Mouse (Mus musculus) small intestine, adult 2 months (tissue): ENCODE results near the gene Rbm20. TPM values are rescaled to one million over a fixed set of nuclear protein-coding genes. Genes with fewer than 3 reads are reported as not detected.

Experiments
- H3K27ac ChIP-seq: fragments of 200-500 bp; 2 replicates; pipeline ENCODE4 v1.5.1; 2012; ENCODE audit warnings: low read depth, low read length, control low read depth, inconsistent platforms; ENCODE audit not compliant: insufficient read depth
- H3K27me3 ChIP-seq: fragments of 200-500 bp; 2 replicates; pipeline ENCODE4 v1.6.1; 2012; ENCODE audit warnings: mild to moderate bottlenecking, moderate library complexity, low read length, inconsistent platforms; ENCODE audit not compliant: control insufficient read depth, insufficient read depth
- H3K36me3 ChIP-seq: fragments of 200-500 bp; 2 replicates; pipeline ENCODE4 v1.6.1; 2012; ENCODE audit warnings: mild to moderate bottlenecking, low read length, control low read depth, inconsistent platforms; ENCODE audit not compliant: control insufficient read depth, insufficient read depth
- H3K4me1 ChIP-seq: fragments of 200-500 bp; 2 replicates; pipeline ENCODE4 v1.6.1; 2012; ENCODE audit warnings: low read length, inconsistent platforms, mixed read lengths; ENCODE audit not compliant: control insufficient read depth, insufficient read depth, insufficient read length
- H3K4me3 ChIP-seq: fragments of 200-500 bp; 2 replicates; pipeline ENCODE4 v1.5.1; 2012; ENCODE audit warnings: low read depth, mild to moderate bottlenecking, control low read depth, inconsistent platforms, low read length, moderate library complexity
- CTCF ChIP-seq: fragments of 200-500 bp; IDR thresholded peaks from 2 replicates; pipeline ENCODE4 v1.5.1; 2012; ENCODE audit warnings: low read depth, mild to moderate bottlenecking, control low read depth, inconsistent platforms, low read length, moderate library complexity, mixed read lengths; ENCODE audit not compliant: insufficient replicate concordance, insufficient read length; ENCODE audit errors: extremely low read depth
- POLR2A ChIP-seq: fragments of 200-500 bp; IDR thresholded peaks from 2 replicates; pipeline ENCODE4 v1.6.1; 2012; ENCODE audit warnings: low read depth, mild to moderate bottlenecking, control low read depth, inconsistent platforms, low read length, moderate library complexity
- WGBS: fragments of 180-500 bp; shearing (Covaris S2); methylation state at CpG from one replicate; pipeline ENCODE4 v1.1.7; 2018; 5-methylcytosine and 5-hydroxymethylcytosine counted together
- polyA plus RNA-seq: library from polyadenylated mRNA; depleted of rRNA; stranded (reverse); fragments of >200 nt; gene quantifications from 2 replicates; pipeline ENCODE4 v1.2.3, GENCODE M21; 2012

The Rbm20 gene
- polyA plus RNA-seq, 1 experiment, result 0.16 TPM

GRCm38 (mm10) chr19:53671432-53671831, 5.7 kb upstream of the Rbm20 start:
- Histone ChIP-seq H3K27me3 (peaks cover 21% of the 10 kb centered on the region), H3K4me3 (no peak overlapping the region), H3K4me1 (no peaks in the 10 kb centered on the region; the same call in 1 of the 2 replicates), H3K36me3 (no peaks in the 10 kb centered on the region), H3K27ac (no peak overlapping the region)
- WGBS, result 69% methylated on average over 3 of the region's 3 CpGs
- TF ChIP-seq POLR2A, result no peak
- TF ChIP-seq CTCF, result no peak

GRCm38 (mm10) chr19:53674131-53674925, 2.8 kb upstream of the Rbm20 start:
- WGBS, result 22% methylated on average over 9 of the region's 9 CpGs
- TF ChIP-seq CTCF (no peak), POLR2A (no peak)
- Histone ChIP-seq H3K36me3 (no peaks in the 10 kb centered on the region), H3K27ac (no peak overlapping the region), H3K4me3 (no peak overlapping the region), H3K27me3 (peaks cover 39% of the 10 kb centered on the region), H3K4me1 (peaks cover 5% of the 10 kb centered on the region; the same call in 1 of the 2 replicates)

- H3K27ac ChIP-seq, result no peak overlapping the region
- TF ChIP-seq POLR2A (no peak), CTCF (no peak)
- H3K36me3 ChIP-seq, result no peaks in the 10 kb centered on the region
- H3K4me3 ChIP-seq, result peak overlapping the region; percentile 59
- peaks cover 41% of the 10 kb centered on the region for H3K27me3 ChIP-seq
- 2% methylated on average over 26 of the region's 26 CpGs for WGBS
- peaks cover 5% of the 10 kb centered on the region; the same call in 1 of the 2 replicates for H3K4me1 ChIP-seq
These were observed 878 bp upstream of the Rbm20 start for GRCm38 (mm10) chr19:53676228-53676627.

GRCm38 (mm10) chr19:53679194-53679593, 2.1 kb downstream of the Rbm20 start:
- H3K4me3 ChIP-seq, result no peak overlapping the region
- no peak overlapping the region for H3K27ac ChIP-seq
- 95% methylated on average over 9 of the region's 9 CpGs for WGBS
- H3K36me3 ChIP-seq, result no peaks in the 10 kb centered on the region
- peaks cover 5% of the 10 kb centered on the region; the same call in 1 of the 2 replicates for H3K4me1 ChIP-seq
- peaks cover 40% of the 10 kb centered on the region for H3K27me3 ChIP-seq
- no peak for TF ChIP-seq CTCF
- no peak for TF ChIP-seq POLR2A

- H3K4me3 ChIP-seq, result no peak overlapping the region
- no peak overlapping the region for H3K27ac ChIP-seq
- TF ChIP-seq POLR2A (no peak), CTCF (no peak)
- WGBS, result 77% methylated on average over 7 of the region's 7 CpGs
- H3K4me1 ChIP-seq, result peaks cover 5% of the 10 kb centered on the region; the same call in 1 of the 2 replicates
- H3K36me3 ChIP-seq, result no peaks in the 10 kb centered on the region
- H3K27me3 ChIP-seq, result peaks cover 36% of the 10 kb centered on the region
These were observed 2.9 kb downstream of the Rbm20 start for GRCm38 (mm10) chr19:53679981-53680380.

- H3K4me3 ChIP-seq, result no peak overlapping the region
- H3K27ac ChIP-seq, result no peak overlapping the region
- H3K4me1 ChIP-seq, result 0 out of 2 replicates have a peak, but pooled peaks cover under 1% of the 10 kb centered on the region
- H3K36me3 ChIP-seq, result no peaks in the 10 kb centered on the region
- TF ChIP-seq CTCF (no peak), POLR2A (no peak)
- H3K27me3 ChIP-seq, result peaks cover 14% of the 10 kb centered on the region
- 46% methylated on average over 8 of the region's 8 CpGs for WGBS
These were observed 5.3 kb downstream of the Rbm20 start for GRCm38 (mm10) chr19:53682427-53682826.

GRCm38 (mm10) chr19:53687592-53687991, 10.5 kb downstream of the Rbm20 start:
- H3K4me1 ChIP-seq, result no peaks in the 10 kb centered on the region
- 85% methylated on average over 5 of the region's 5 CpGs for WGBS
- no peak overlapping the region for H3K27ac ChIP-seq
- no peaks in the 10 kb centered on the region for H3K27me3 ChIP-seq
- no peak overlapping the region for H3K4me3 ChIP-seq
- no peaks in the 10 kb centered on the region for H3K36me3 ChIP-seq
- TF ChIP-seq POLR2A (no peak), CTCF (no peak)
